Comparison of ENCODE assay signal across 15 mouse cellular contexts in genomic region chr2:159884773-159885459, GRCm38 (mm10).
"Had no signal": no experiment of that assay in that cellular context is flagged by ENCODE, and none has a peak within 500 bp of the region (broad histone marks: within the 10 kb centered on the region; RNA-seq: fewer than 3 reads in every experiment).

No protein-coding gene starts in this region.

- H3K4me2 ChIP-seq: limb, embryonic 15.5 days; liver, embryonic 12.5 days; midbrain, embryonic 11.5 days; midbrain, embryonic 13.5 days; neural tube, embryonic 12.5 days had no signal

- H3K36me3 ChIP-seq: limb, embryonic 15.5 days; liver, embryonic 12.5 days; midbrain, embryonic 13.5 days; neural tube, embryonic 12.5 days had no signal

- H3K27me3 ChIP-seq: limb, embryonic 15.5 days; liver, embryonic 12.5 days; midbrain, embryonic 13.5 days; neural tube, embryonic 12.5 days had no signal

- H3K27ac ChIP-seq: limb, embryonic 15.5 days; liver, embryonic 12.5 days; liver, embryonic 14.5 days; midbrain, embryonic 13.5 days; neural tube, embryonic 12.5 days had no signal

- H3K4me3 ChIP-seq: limb, embryonic 15.5 days; liver, embryonic 12.5 days; midbrain, embryonic 13.5 days; neural tube, embryonic 12.5 days had no signal

- H3K9me3 ChIP-seq: limb, embryonic 15.5 days; liver, embryonic 12.5 days; midbrain, embryonic 13.5 days; neural tube, embryonic 12.5 days had no signal

- H3K4me1 ChIP-seq: limb, embryonic 15.5 days; liver, embryonic 12.5 days; midbrain, embryonic 13.5 days; neural tube, embryonic 12.5 days had no signal

- H3K9ac ChIP-seq: limb, embryonic 15.5 days; liver, embryonic 12.5 days; liver, embryonic 14.5 days; midbrain, embryonic 13.5 days; neural tube, embryonic 12.5 days had no signal

- DNase-seq: lung, adult 2 months; lung, postnatal 10 days; lung, postnatal 4 days; right cerebral cortex, postnatal 14 days; spleen, adult 18-20 months; thymus, adult 2 months; thymus, postnatal 25 days; thymus, postnatal 4 days had no signal

- ATAC-seq: liver, embryonic 12.5 days; midbrain, embryonic 13.5 days; midbrain, embryonic 16.5 days had no signal
